Mouse (Mus musculus) heart, embryonic 10.5 days (tissue): Measurements from ENCODE around the gene Taok1. TPM values are rescaled to one million over a fixed set of nuclear protein-coding genes. Genes with fewer than 3 reads are reported as not detected.

Experiments used
- DNase-seq: peaks from one replicate; pipeline ENCODE4 v3.0.0-alpha.2; 2017; ENCODE audit warnings: low spot score
- H3K27ac ChIP-seq: fragments of 300-500 bp; sonication (generic); 2 replicates; pipeline ENCODE4 v1.5.1; 2016; ENCODE audit warnings: mild to moderate bottlenecking
- H3K27me3 ChIP-seq: fragments of 300-500 bp; sonication (generic); 2 replicates; pipeline ENCODE4 v1.6.1; 2016; ENCODE audit warnings: mild to moderate bottlenecking; ENCODE audit not compliant: poor library complexity, insufficient read depth, severe bottlenecking
- H3K36me3 ChIP-seq: fragments of 300-500 bp; sonication (generic); 2 replicates; pipeline ENCODE4 v1.6.1; 2016; ENCODE audit warnings: mild to moderate bottlenecking, moderate library complexity
- H3K4me1 ChIP-seq: fragments of 300-500 bp; sonication (generic); 2 replicates; pipeline ENCODE4 v1.6.1; 2016; ENCODE audit warnings: mild to moderate bottlenecking
- H3K4me3 ChIP-seq: fragments of 300-500 bp; sonication (generic); 2 replicates; pipeline ENCODE4 v1.5.1; 2016; ENCODE audit warnings: mild to moderate bottlenecking, moderate library complexity
- H3K9me3 ChIP-seq: fragments of 300-500 bp; sonication (generic); 2 replicates; pipeline ENCODE4 v1.6.1; 2016; ENCODE audit warnings: mild to moderate bottlenecking, moderate library complexity
- WGBS: fragments of 180-500 bp; shearing (Covaris S2); methylation state at CpG from one replicate; pipeline ENCODE4 v1.1.7; 2016; 5-methylcytosine and 5-hydroxymethylcytosine counted together
- polyA plus RNA-seq: library from polyadenylated mRNA; unstranded; fragments of >200 nt; fragmentation: Nextera tagmentation; extraction: Ambion mirVana; gene quantifications from 2 replicates; pipeline ENCODE4 v1.2.1, GENCODE M21; 2016

Gene Taok1
- polyA plus RNA-seq, 1 experiment from 2014 or later = 10.9 TPM

DNA sequence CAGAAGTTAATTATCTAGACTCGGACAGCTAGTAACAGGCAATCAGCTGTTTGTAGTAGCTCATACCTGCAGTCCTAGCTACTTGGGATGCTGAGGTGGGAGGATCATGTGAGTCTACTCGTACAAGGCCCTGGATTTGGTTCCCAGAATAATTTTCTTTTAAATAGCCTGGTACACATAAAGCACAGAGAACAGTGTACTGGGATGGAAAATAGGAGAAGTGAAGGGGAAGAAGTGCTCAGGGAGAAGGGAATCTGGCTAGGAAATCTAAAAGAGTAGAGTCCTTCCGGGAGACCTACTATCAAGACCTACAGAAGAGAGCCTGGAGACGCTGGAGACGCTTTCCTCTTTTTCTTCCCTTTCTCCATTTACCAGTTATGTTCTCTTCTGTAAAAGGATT, 16.4 kb upstream of the Taok1 start:
- Histone ChIP-seq H3K4me1 (peaks cover 24% of the 10 kb centered on the region), H3K27ac (no peak overlapping the region), H3K27me3 (no peaks in the 10 kb centered on the region), H3K36me3 (no peaks in the 10 kb centered on the region), H3K9me3 (no peaks in the 10 kb centered on the region), H3K4me3 (peak overlapping the region; percentile 58)
- no peak for DNase-seq
- 22% methylated on average over 5 of the region's 5 CpGs for WGBS

- H3K27me3 ChIP-seq = no peaks in the 10 kb centered on the region
- H3K27ac ChIP-seq = no peak overlapping the region
- H3K4me3 ChIP-seq = no peak overlapping the region
- no peaks in the 10 kb centered on the region for H3K9me3 ChIP-seq
- no peak for DNase-seq
- no peaks in the 10 kb centered on the region for H3K36me3 ChIP-seq
- peaks cover 19% of the 10 kb centered on the region for H3K4me1 ChIP-seq
- WGBS = 66% methylated on average over 5 of the region's 5 CpGs
Measured at GRCm38 (mm10) chr11:77621902-77622535, 14.4 kb upstream of the Taok1 start.

DNA sequence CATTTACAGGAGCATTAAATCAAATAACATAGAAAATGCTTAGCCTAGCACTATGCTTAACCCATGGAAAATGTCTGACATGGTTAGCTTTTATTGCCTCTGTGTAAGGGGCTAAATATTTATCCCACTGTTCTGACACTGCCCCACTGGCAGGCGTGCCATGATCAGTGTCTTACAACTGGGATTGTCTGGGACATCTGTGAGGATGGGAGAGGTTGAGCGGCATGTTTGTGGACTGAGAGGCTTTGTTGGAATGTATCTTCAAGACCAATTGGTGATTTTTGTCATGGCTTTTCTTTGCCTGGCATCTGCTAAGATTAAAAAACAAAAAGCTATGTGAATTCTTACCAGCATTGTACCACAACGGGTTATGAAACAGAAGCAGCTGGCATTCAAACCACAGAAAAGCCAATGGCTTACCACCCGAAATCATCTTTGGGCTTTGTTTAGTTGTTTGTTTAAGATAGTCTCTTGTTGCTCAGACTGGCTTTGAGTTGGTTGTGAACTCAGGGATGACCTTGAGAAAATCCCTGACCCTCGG, 7.5 kb upstream of the Taok1 start:
- H3K27me3 ChIP-seq = no peaks in the 10 kb centered on the region
- no peaks in the 10 kb centered on the region for H3K4me1 ChIP-seq
- no peaks in the 10 kb centered on the region for H3K36me3 ChIP-seq
- no peaks in the 10 kb centered on the region for H3K9me3 ChIP-seq
- H3K27ac ChIP-seq = no peak overlapping the region
- WGBS = 78% methylated on average over 5 of the region's 5 CpGs
- no peak for DNase-seq
- H3K4me3 ChIP-seq = no peak overlapping the region

GRCm38 (mm10) chr11:77606835-77607537, 629 bp downstream of the Taok1 start:
- under 1% methylated on average over 31 of the region's 48 CpGs for WGBS
- DNase-seq = peak; percentile 83
- Histone ChIP-seq H3K4me1 (peaks cover 15% of the 10 kb centered on the region; the same call in 1 of the 2 replicates), H3K36me3 (peaks cover 20% of the 10 kb centered on the region), H3K4me3 (peak overlapping the region; percentile 100), H3K9me3 (no peaks in the 10 kb centered on the region), H3K27ac (peak overlapping the region; percentile 100), H3K27me3 (no peaks in the 10 kb centered on the region)

DNA sequence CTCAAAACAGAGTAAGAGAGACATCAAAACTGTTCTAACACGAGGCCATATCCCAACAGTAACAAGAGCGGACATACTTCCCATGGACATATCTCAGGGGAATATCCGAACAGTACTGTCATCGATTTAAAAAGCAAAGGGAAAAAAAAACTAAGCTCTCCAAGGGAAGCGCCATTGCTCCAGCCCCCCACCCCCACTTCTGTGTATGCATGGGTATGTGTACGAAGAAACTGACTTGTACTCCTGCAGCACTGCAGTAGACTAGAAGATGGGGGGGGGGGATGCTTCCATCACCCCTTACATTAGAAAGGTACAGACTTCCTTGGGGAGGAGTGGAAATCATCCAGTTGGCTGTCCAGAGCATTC, 1.2 kb downstream of the Taok1 start:
- no peaks in the 10 kb centered on the region for H3K9me3 ChIP-seq
- no peaks in the 10 kb centered on the region for H3K27me3 ChIP-seq
- H3K4me3 ChIP-seq = peak overlapping the region; percentile 100
- peaks cover 15% of the 10 kb centered on the region; the same call in 1 of the 2 replicates for H3K4me1 ChIP-seq
- peak overlapping the region; percentile 100 for H3K27ac ChIP-seq
- DNase-seq = no peak
- H3K36me3 ChIP-seq = peaks cover 21% of the 10 kb centered on the region
- WGBS = 8% methylated on average over 6 of the region's 6 CpGs

- Histone ChIP-seq H3K4me1 (no peaks in the 10 kb centered on the region), H3K36me3 (peaks cover 31% of the 10 kb centered on the region; the same call in 1 of the 2 replicates), H3K9me3 (no peaks in the 10 kb centered on the region), H3K27ac (no peak overlapping the region), H3K4me3 (no peak overlapping the region), H3K27me3 (no peaks in the 10 kb centered on the region)
- DNase-seq = no peak
Measured at GRCm38 (mm10) chr11:77597266-77597665, 10.3 kb downstream of the Taok1 start.

DNA sequence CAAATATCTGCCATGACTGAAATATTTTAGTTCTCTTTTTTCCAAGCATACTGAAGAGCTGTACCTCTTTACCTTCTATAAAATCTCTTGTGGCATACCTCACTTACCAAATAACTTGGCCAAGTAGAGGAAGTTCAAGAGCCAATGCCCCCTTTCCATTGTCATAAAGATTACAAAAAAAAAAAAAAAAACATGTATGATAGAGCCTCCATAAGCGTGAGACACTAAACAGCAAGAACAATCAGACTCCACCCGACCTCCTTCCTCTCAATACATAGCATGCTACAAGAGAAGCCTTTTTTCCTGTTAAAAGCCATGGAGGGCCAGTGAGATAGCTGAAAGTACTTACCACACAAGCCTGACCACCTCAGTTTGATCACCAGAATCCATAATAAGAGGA, 16.2 kb downstream of the Taok1 start:
- 81% methylated on average over 2 of the region's 2 CpGs for WGBS
- no peak overlapping the region for H3K27ac ChIP-seq
- H3K9me3 ChIP-seq = no peaks in the 10 kb centered on the region
- no peaks in the 10 kb centered on the region for H3K27me3 ChIP-seq
- H3K36me3 ChIP-seq = peaks cover 19% of the 10 kb centered on the region
- DNase-seq = no peak
- H3K4me1 ChIP-seq = peaks cover 5% of the 10 kb centered on the region; the same call in 1 of the 2 replicates
- no peak overlapping the region for H3K4me3 ChIP-seq

GRCm38 (mm10) chr11:77590801-77591200, 16.8 kb downstream of the Taok1 start:
- Histone ChIP-seq H3K27me3 (no peaks in the 10 kb centered on the region), H3K9me3 (no peaks in the 10 kb centered on the region), H3K4me1 (peaks cover 5% of the 10 kb centered on the region; the same call in 1 of the 2 replicates), H3K36me3 (peaks cover 17% of the 10 kb centered on the region), H3K4me3 (no peak overlapping the region), H3K27ac (no peak overlapping the region)
- WGBS = 100% methylated on average over 2 of the region's 2 CpGs
- DNase-seq = no peak

DNA sequence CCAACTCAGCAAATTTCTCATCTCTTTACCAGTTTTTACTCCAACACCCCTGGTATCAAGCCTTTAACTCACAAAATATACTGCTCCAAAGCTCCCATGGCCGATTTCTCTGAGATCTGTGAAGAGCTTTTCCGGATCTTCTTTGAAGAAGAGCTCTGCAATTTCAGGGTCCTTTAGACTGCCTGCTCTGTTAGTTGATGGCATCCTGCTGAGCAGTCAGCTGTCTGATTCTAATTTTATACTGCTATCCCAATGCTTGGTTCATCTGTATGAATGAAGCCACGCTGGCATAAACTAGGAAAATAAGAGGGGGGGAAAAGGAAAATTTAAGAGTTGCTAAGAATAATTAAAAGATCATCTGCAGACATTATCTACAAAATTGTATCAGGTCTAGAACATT, 22.4 kb downstream of the Taok1 start:
- H3K36me3 ChIP-seq = peaks cover 45% of the 10 kb centered on the region
- H3K4me3 ChIP-seq = no peak overlapping the region
- peaks cover 5% of the 10 kb centered on the region; the same call in 1 of the 2 replicates for H3K4me1 ChIP-seq
- 82% methylated on average over 3 of the region's 3 CpGs for WGBS
- DNase-seq = no peak
- no peak overlapping the region for H3K27ac ChIP-seq
- H3K27me3 ChIP-seq = no peaks in the 10 kb centered on the region
- H3K9me3 ChIP-seq = no peaks in the 10 kb centered on the region

DNA sequence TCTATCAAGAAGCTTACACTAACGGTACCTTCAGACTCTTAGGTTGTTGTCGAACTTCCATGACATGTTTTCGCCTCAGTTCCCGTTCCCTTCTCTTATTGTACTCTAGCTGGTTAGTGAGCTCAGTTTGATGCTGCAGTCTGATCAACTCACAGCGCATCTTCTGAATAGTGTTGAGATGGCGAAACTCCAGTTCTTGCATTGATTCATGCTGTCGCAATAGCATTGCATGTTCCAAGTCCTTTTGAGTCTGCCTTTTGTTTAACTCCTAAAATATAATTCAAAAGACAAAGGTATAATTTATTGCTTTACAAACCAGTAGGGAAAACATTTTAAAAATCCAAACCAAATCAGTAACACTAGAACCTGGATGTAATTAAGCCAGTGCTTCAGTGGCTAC, 62.4 kb downstream of the Taok1 start:
- H3K36me3 ChIP-seq = peaks cover 89% of the 10 kb centered on the region
- no peaks in the 10 kb centered on the region for H3K9me3 ChIP-seq
- 97% methylated on average over 7 of the region's 7 CpGs for WGBS
- no peak for DNase-seq
- no peaks in the 10 kb centered on the region for H3K4me1 ChIP-seq
- no peak overlapping the region for H3K27ac ChIP-seq
- no peak overlapping the region for H3K4me3 ChIP-seq
- no peaks in the 10 kb centered on the region for H3K27me3 ChIP-seq

DNA sequence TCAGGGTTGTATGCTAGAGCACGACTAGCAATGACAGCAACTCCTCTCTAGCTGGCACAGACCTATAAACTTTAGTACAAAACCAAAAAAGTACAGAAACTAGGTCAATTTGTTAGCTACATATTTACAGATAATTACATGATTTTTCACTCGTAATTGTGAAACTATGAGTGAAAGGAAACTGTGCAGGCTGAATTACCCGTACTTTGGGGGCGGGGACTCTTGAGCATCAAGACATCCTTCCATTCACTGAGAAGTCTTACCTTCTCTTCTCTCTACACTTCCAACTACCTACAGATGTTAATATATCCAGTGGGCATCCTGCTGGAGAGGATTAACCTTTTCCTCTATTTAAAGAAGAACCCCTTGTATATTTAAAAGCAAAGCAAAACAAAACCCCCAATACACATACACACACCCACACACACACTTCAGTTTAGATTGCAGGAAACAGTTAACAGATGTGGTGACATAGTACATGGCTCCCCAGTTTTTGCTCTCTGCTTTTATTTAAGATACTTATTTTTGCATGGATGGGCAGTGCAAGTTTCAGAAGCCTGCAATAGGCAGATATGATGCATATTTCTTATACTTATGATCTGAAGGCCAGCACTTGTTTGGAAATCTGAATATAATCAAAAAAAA, 75.3 kb downstream of the Taok1 start:
- H3K36me3 ChIP-seq = peaks cover 31% of the 10 kb centered on the region
- DNase-seq = no peak
- H3K4me3 ChIP-seq = no peak overlapping the region
- H3K9me3 ChIP-seq = no peaks in the 10 kb centered on the region
- no peaks in the 10 kb centered on the region for H3K27me3 ChIP-seq
- WGBS = 93% methylated on average over 4 of the region's 4 CpGs
- no peaks in the 10 kb centered on the region for H3K4me1 ChIP-seq
- no peak overlapping the region for H3K27ac ChIP-seq

GRCm38 (mm10) chr11:77530862-77531261, 76.8 kb downstream of the Taok1 start:
- no peak for DNase-seq
- Histone ChIP-seq H3K4me3 (no peak overlapping the region), H3K9me3 (no peaks in the 10 kb centered on the region), H3K27me3 (no peaks in the 10 kb centered on the region), H3K27ac (no peak overlapping the region), H3K4me1 (no peaks in the 10 kb centered on the region), H3K36me3 (peaks cover 17% of the 10 kb centered on the region; the same call in 1 of the 2 replicates)
- WGBS = 70% methylated on average over 2 of the region's 2 CpGs

DNA sequence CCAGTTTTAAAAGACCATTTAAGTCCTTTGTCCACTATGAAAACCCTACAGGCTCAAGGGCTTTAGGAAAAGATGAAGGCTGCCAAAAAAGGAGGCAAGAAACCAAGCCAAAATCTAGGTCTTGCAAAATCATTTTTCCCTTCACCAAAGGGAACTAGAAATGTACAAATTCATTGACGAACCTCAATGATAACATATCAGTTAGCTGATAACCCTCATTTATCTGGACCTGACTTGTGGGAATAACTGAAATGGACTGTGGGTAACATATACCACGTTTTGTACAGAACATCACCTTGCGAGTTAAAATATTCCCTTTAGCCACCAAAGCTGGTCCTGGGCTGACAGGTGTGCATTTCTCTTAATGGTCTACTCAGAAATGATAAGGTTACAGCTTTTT, 78.0 kb downstream of the Taok1 start:
- no peak overlapping the region for H3K4me3 ChIP-seq
- no peaks in the 10 kb centered on the region for H3K4me1 ChIP-seq
- H3K9me3 ChIP-seq = no peaks in the 10 kb centered on the region
- peaks cover 12% of the 10 kb centered on the region; the same call in 1 of the 2 replicates for H3K36me3 ChIP-seq
- WGBS = 67% methylated on average over 3 of the region's 3 CpGs
- H3K27me3 ChIP-seq = no peaks in the 10 kb centered on the region
- no peak overlapping the region for H3K27ac ChIP-seq
- no peak for DNase-seq
